Mouse (Mus musculus) small intestine, adult 2 months (tissue): ENCODE measurements around the gene Syne3.

Experiments used
- CTCF ChIP-seq: fragments of 200-500 bp; IDR thresholded peaks from 2 replicates; pipeline ENCODE4 v1.5.1; 2012; ENCODE audit warnings: low read depth, mild to moderate bottlenecking, control low read depth, inconsistent platforms, low read length, moderate library complexity, mixed read lengths; ENCODE audit not compliant: insufficient replicate concordance, insufficient read length; ENCODE audit errors: extremely low read depth
- POLR2A ChIP-seq: fragments of 200-500 bp; IDR thresholded peaks from 2 replicates; pipeline ENCODE4 v1.6.1; 2012; ENCODE audit warnings: low read depth, mild to moderate bottlenecking, control low read depth, inconsistent platforms, low read length, moderate library complexity

DNA sequence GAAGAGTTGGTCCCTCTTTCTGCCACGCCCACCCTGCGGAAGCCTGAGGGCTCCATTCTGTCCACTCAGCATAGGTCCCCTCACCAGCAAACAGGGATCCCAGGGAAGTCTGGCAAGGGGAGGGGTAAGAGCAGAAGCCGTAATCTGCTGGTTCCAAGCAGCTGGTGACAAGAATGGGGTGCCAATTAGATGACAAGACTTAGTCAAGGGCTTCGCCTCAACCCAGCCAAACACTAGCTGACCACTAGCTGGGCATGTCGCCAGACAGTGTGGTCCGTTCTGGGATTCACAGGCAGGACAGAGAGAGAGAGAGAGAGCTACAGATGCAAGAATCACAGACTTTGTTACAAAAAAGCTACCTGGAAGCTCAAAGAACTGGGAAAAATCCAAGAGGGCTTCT, 36.7 kb downstream of the Syne3 start:
- no peak for TF ChIP-seq POLR2A
- no peak for TF ChIP-seq CTCF
